Mouse (Mus musculus): ENCODE data around the gene Brpf1. TPM values are rescaled to one million over a fixed set of nuclear protein-coding genes. Genes with fewer than 3 reads are reported as not detected.

Brpf1 gene
- polyA plus RNA-seq, 1 experiment from 2014 or later, result 6.5 TPM

DNA sequence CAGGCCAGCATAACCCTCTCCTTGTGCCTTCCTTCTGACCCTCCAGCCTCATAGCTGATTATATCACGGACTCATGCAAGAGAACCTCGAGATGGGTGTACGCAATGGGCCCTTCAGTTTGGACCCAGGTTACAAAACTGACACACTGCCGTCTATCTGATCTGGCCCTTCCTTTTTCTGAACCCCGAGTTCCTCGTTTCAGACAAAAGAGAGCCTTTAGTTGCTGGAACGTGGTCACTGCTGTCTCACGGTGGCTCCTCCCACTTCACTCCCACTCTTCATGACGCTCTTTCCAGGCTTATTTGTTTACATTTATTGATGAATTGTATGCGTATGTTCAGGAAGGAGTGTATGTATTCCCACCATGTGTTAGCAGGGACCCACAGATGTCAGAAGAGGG lies 44.7 kb downstream of the Brpf1 start:
- DNase-seq (ENCODE audit: low spot score), result no peak
- no peak for ATAC-seq (ENCODE audit: low FRiP score, low TSS enrichment)
- no peaks in the 10 kb centered on the region for H3K9me3 ChIP-seq (ENCODE audit: control insufficient read depth, low read length)

GRCm38 (mm10) chr6:113352820-113353219 lies 45.9 kb downstream of the Brpf1 start:
- Histone ChIP-seq H3K27ac (replicated peaks) (no peak overlapping the region), H3K36me3 (ENCODE audit: control insufficient read depth, insufficient read depth, low read length) (no peaks in the 10 kb centered on the region), H3K4me2 (replicated peaks; ENCODE audit: low read depth) (no peak overlapping the region), H3K27me3 (ENCODE audit: control insufficient read depth, insufficient read depth, low read length) (no peaks in the 10 kb centered on the region), H3K9me3 (ENCODE audit: control insufficient read depth, low read length) (no peaks in the 10 kb centered on the region), H3K4me1 (replicated peaks; ENCODE audit: control insufficient read depth, insufficient read depth) (no peaks in the 10 kb centered on the region), H3K9ac (ENCODE audit: low read length) (no peak overlapping the region), H3K4me3 (ENCODE audit: low read depth, low read length) (no peak overlapping the region)
- no peak for ATAC-seq (ENCODE audit: low FRiP score, low TSS enrichment)
- TF ChIP-seq CTCF (IDR thresholded peaks at IDR 0.05; ENCODE audit: low read depth), result no peak
- TF ChIP-seq EP300 (optimal IDR thresholded peaks at IDR 0.05), result no peak
- 76% methylated on average over 3 of the region's 3 CpGs for WGBS
- no peak for DNase-seq (ENCODE audit: low spot score)

More for the DNA sequence above, 44.7 kb downstream of the Brpf1 start:
- 35% methylated on average over 10 of the region's 10 CpGs for WGBS
- Histone ChIP-seq H3K36me3 (ENCODE audit: control insufficient read depth, insufficient read depth, low read length) (no peaks in the 10 kb centered on the region), H3K4me2 (replicated peaks; ENCODE audit: low read depth) (no peak overlapping the region), H3K4me1 (replicated peaks; ENCODE audit: control insufficient read depth, insufficient read depth) (no peaks in the 10 kb centered on the region), H3K9ac (ENCODE audit: low read length) (no peak overlapping the region), H3K27ac (replicated peaks) (no peak overlapping the region), H3K27me3 (ENCODE audit: control insufficient read depth, insufficient read depth, low read length) (no peaks in the 10 kb centered on the region), H3K4me3 (ENCODE audit: low read depth, low read length) (no peak overlapping the region)
- TF ChIP-seq EP300 (optimal IDR thresholded peaks at IDR 0.05), result no peak
- no peak for TF ChIP-seq CTCF (IDR thresholded peaks at IDR 0.05; ENCODE audit: low read depth)

GRCm38 (mm10) chr6:113353696-113354095 lies 46.8 kb downstream of the Brpf1 start:
- Histone ChIP-seq H3K4me2 (replicated peaks; ENCODE audit: low read depth) (no peak overlapping the region), H3K27ac (replicated peaks) (no peak overlapping the region), H3K9ac (ENCODE audit: low read length) (no peak overlapping the region), H3K36me3 (ENCODE audit: control insufficient read depth, insufficient read depth, low read length) (no peaks in the 10 kb centered on the region), H3K4me3 (ENCODE audit: low read depth, low read length) (no peak overlapping the region), H3K9me3 (ENCODE audit: control insufficient read depth, low read length) (no peaks in the 10 kb centered on the region), H3K27me3 (ENCODE audit: control insufficient read depth, insufficient read depth, low read length) (no peaks in the 10 kb centered on the region), H3K4me1 (replicated peaks; ENCODE audit: control insufficient read depth, insufficient read depth) (no peaks in the 10 kb centered on the region)
- WGBS, result 54% methylated on average over 3 of the region's 3 CpGs
- no peak for ATAC-seq (ENCODE audit: low FRiP score, low TSS enrichment)
- TF ChIP-seq CTCF (IDR thresholded peaks at IDR 0.05; ENCODE audit: low read depth) (no peak), EP300 (optimal IDR thresholded peaks at IDR 0.05) (no peak)
- no peak for DNase-seq (ENCODE audit: low spot score)

- Histone ChIP-seq H3K27me3 (ENCODE audit: control insufficient read depth, insufficient read depth, low read length) (no peaks in the 10 kb centered on the region), H3K27ac (replicated peaks) (no peak overlapping the region), H3K9me3 (ENCODE audit: control insufficient read depth, low read length) (no peaks in the 10 kb centered on the region), H3K4me3 (ENCODE audit: low read depth, low read length) (no peak overlapping the region), H3K4me2 (replicated peaks; ENCODE audit: low read depth) (no peak overlapping the region), H3K36me3 (ENCODE audit: control insufficient read depth, insufficient read depth, low read length) (no peaks in the 10 kb centered on the region), H3K4me1 (replicated peaks; ENCODE audit: control insufficient read depth, insufficient read depth) (no peaks in the 10 kb centered on the region), H3K9ac (ENCODE audit: low read length) (no peak overlapping the region)
- TF ChIP-seq CTCF (IDR thresholded peaks at IDR 0.05; ENCODE audit: low read depth) (peak; percentile 36; the same call in 1 of the 2 replicates), EP300 (optimal IDR thresholded peaks at IDR 0.05) (no peak)
- no peak for DNase-seq (ENCODE audit: low spot score)
- no peak for ATAC-seq (ENCODE audit: low FRiP score, low TSS enrichment)
- WGBS, result 71% methylated on average over 4 of the region's 4 CpGs
Observed at GRCm38 (mm10) chr6:113361476-113361875, 54.5 kb downstream of the Brpf1 start.

DNA sequence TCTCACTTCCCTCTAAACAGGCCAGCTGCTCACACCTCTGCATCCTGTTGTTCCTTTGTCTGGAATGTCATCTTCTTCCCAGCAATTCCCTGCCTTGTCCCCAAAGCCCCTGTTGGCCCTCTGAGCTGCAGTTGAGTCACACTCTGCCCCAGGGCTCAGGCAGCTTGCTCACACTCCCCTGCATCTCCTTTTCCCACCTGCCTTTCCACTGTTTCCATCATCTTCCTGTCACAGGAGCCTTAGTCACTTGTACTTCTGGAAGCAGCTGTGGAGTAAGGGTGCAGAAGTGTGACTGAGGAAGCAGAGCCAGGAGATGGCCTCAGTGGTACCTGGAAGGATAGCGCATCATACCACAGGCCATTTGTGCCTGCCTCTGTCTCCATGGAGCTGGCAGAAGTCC lies 55.3 kb downstream of the Brpf1 start:
- DNase-seq (ENCODE audit: low spot score) (no peak), ATAC-seq (ENCODE audit: low FRiP score, low TSS enrichment) (no peak)
- Histone ChIP-seq H3K27me3 (ENCODE audit: control insufficient read depth, insufficient read depth, low read length) (no peaks in the 10 kb centered on the region), H3K9me3 (ENCODE audit: control insufficient read depth, low read length) (no peaks in the 10 kb centered on the region), H3K4me1 (replicated peaks; ENCODE audit: control insufficient read depth, insufficient read depth) (no peaks in the 10 kb centered on the region), H3K27ac (replicated peaks) (no peak overlapping the region), H3K4me3 (ENCODE audit: low read depth, low read length) (no peak overlapping the region), H3K4me2 (replicated peaks; ENCODE audit: low read depth) (no peak overlapping the region), H3K9ac (ENCODE audit: low read length) (no peak overlapping the region), H3K36me3 (ENCODE audit: control insufficient read depth, insufficient read depth, low read length) (0 out of 2 replicates have a peak, but pooled peaks cover 2% of the 10 kb centered on the region)
- TF ChIP-seq EP300 (optimal IDR thresholded peaks at IDR 0.05) (no peak), CTCF (IDR thresholded peaks at IDR 0.05; ENCODE audit: low read depth) (no peak)
- WGBS, result 85% methylated on average over 1 of the region's 1 CpGs

DNA sequence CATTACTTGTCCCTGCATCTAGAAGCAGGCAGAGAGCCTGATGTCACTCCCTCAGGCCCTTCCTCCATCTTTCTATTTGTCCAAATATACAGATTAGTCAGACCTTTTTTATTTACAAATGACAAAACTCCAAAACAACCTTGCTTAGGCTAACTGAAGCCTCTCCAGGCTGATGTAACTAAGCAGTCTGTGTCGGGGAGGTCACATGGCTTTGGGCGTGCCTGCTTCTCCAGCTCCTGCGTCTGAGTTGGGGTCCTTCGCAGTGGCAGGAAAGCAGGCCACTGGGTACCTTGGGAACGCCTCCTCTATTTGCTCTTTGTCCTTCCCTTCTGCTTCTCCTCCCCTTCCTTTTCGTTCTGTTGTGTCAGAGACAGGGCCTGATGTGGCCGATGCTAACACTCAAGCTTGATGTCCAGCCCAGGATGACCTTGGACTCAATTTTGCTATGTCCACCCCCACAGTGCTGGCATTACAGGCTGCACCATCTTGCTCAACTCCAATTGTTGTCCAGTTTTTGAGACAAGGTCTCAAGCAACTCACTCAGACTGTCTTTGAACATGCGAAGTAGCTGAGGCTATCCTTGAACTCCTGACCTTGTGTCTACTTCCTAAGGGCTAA lies 57.7 kb downstream of the Brpf1 start:
- no peak for DNase-seq (ENCODE audit: low spot score)
- Histone ChIP-seq H3K36me3 (ENCODE audit: control insufficient read depth, insufficient read depth, low read length) (peaks cover 9% of the 10 kb centered on the region; the same call in 1 of the 2 replicates), H3K27ac (replicated peaks) (no peak overlapping the region), H3K4me3 (ENCODE audit: low read depth, low read length) (no peak overlapping the region), H3K4me2 (replicated peaks; ENCODE audit: low read depth) (no peak overlapping the region), H3K9ac (ENCODE audit: low read length) (no peak overlapping the region), H3K27me3 (ENCODE audit: control insufficient read depth, insufficient read depth, low read length) (no peaks in the 10 kb centered on the region), H3K9me3 (ENCODE audit: control insufficient read depth, low read length) (no peaks in the 10 kb centered on the region), H3K4me1 (replicated peaks; ENCODE audit: control insufficient read depth, insufficient read depth) (no peaks in the 10 kb centered on the region)
- ATAC-seq (ENCODE audit: low FRiP score, low TSS enrichment), result peak; percentile 61
- WGBS, result 57% methylated on average over 8 of the region's 8 CpGs
- TF ChIP-seq CTCF (IDR thresholded peaks at IDR 0.05; ENCODE audit: low read depth), result no peak
- no peak for TF ChIP-seq EP300 (optimal IDR thresholded peaks at IDR 0.05)
